Mouse (Mus musculus) kidney, adult 2 months (tissue): Measurements from ENCODE around the gene Asxl1.

Source experiments
- CTCF ChIP-seq: fragments of 200-500 bp; conservative IDR thresholded peaks from 2 replicates; pipeline ENCODE4 v1.5.1; 2011; ENCODE audit warnings: low read depth, mild to moderate bottlenecking, control low read depth, low read length, moderate library complexity, mixed read lengths; ENCODE audit not compliant: insufficient read depth, insufficient read length
- POLR2A ChIP-seq: fragments of 200-500 bp; IDR thresholded peaks from one replicate; pipeline ENCODE4 v1.6.1; 2011; ENCODE audit warnings: low read depth, low read length, control low read depth

DNA sequence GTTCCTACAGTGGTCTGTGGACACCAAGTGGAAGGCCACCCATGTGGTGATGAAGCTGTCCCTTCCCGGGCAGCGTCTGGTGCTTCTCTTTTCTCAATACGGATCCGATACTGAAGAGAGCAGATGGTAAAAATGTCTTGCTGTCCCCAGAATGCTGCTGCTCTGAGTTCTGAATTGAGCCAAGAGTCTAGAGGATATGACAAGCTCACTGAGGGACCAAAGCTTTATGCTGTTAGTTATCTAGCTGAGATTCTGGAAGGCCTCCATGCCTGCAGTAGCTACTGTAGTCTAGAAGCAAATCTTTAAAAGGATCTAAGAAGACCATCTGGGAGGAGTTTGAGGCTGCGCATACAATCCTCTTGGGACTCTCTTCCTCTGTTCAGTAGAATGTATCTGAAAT, 13.4 kb upstream of the Asxl1 start:
- TF ChIP-seq POLR2A (no peak), CTCF (no peak)
